Mouse (Mus musculus) ovary, postnatal 10 days (tissue): Measurements from ENCODE around the gene Aes.

ENCODE experiments used
- DNase-seq: peaks from one replicate; pipeline ENCODE4 v3.0.0; 2022; ENCODE audit warnings: low spot score

The Aes gene

GRCm38 (mm10) chr10:81569507-81570237 is 10.4 kb downstream of the Aes start:
- DNase-seq, result no peak

GRCm38 (mm10) chr10:81570238-81570800 is 11.0 kb downstream of the Aes start:
- no peak for DNase-seq

- DNase-seq, result peak; percentile 78
Observed at GRCm38 (mm10) chr10:81570831-81571500, 11.7 kb downstream of the Aes start.

DNA sequence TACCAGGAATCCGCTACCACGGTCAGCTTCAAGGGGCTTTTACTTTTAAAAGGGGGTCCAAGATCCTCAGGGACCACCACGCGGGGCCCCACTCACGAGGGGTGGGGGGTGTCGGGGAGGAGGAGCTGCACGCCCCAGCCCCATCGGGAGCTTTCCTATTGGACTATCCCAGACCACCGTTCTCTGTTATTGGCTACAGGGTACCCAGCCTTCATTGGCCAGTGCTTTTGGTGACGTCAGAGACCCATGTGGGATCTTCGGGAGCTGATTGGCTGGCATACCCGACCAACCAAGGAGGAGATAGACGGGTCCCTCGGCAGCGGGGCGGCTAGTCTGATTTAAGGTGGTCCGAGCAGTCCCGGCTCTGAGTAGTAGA is 12.2 kb downstream of the Aes start:
- DNase-seq, result peak; percentile 99

DNA sequence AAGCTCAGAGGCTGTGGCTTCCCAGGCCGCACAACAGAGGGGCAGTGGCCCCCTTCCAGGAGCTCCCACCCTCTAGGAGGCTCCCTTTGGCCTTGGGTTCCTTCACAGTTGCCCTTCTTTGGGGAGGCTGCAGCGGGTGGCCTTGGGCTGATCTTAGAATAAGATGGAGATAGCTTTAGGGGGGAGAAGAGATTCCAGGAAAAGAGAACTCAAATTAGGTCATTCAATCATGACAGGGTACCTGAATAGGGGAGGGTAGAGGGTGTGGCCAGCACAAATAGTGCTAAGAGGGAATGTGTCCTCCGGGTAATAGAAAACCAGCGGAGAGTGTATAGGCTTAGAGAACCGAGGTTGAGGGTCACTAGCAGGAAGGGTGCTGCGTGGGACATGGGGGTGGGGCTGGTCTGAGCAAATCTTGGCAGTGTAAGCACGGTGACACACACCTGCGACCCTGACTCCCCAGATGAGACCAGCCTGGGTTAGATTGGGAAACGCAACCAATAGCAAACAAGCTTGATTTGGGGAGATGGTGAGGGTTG is 12.9 kb downstream of the Aes start:
- no peak for DNase-seq

GRCm38 (mm10) chr10:81572975-81573374 is 13.7 kb downstream of the Aes start:
- DNase-seq, result no peak

DNA sequence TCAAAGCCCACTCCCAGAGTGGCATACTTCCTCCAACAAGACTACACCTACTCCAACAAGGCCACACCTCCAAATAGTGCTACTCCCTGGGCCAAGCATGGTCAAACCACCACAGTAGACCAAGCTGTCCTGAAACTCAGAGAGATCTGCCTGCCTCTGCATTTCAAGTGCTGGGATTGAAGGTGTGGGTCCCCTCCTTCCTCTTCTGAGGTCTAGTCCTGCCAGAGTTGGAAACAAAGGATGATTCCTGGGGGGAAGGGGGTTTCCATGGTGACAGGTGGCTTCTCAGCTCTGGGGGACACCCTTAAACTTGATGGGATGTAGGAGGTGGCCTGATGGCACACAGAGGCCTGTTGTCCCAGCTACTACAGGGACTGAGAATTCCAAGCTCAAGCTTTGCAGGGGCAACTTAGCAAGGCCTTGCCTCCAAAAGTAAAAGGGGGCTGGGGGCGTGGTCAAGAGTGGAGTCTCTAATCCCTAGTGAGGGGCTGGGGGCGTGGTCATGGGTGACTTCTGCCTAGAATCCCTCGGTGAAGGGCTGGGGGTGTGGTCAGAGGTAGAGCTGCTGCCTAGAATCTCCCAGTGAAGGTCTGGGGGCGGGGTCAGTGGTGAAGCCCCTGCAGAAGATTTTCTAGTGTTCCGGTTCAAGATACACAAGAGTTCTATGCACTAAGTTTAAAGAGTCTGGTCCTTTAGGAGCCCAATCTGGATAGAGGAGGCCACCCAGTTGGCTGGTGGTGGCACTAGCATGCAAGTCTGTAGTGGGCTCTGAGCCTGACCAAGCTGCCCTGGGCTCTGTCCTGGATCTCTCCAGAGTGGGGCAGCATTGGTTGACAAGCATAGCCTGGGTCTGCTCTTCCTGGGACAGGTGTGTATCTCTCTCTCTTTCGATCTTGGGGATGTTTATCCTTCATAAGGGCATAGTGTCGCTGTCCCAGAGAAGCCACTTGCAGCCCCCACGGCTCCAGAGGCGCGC is 15.1 kb downstream of the Aes start, which contains the start of gene Tle2:
Gene Tle2, plus strand, starts transcription at position 481 of the 976 bp plus-strand sequence.
- DNase-seq, result no peak

DNA sequence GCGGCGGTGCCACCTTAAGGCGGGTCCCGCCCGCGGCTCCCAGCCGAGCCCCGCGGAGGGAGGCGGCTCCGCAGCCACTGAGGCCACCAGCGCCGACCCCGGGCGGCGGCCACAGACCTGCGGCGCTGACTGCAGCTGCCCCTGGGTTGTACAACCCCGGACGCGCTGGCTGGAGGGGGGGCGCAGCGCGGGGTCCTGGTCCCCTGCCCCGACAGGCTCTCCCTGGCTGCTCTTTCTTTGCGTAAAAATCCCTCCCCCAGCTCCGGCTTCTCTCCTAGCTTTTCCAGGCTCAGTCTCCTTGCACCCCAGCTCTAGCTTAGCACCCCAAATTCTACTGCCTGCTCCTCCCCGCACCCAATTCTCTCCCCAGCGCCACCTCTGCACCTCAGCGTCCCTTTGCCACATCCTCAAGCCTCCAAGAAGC is 15.9 kb downstream of the Aes start:
- no peak for DNase-seq

- no peak for DNase-seq
Observed at GRCm38 (mm10) chr10:81575695-81576094, 16.4 kb downstream of the Aes start.

DNA sequence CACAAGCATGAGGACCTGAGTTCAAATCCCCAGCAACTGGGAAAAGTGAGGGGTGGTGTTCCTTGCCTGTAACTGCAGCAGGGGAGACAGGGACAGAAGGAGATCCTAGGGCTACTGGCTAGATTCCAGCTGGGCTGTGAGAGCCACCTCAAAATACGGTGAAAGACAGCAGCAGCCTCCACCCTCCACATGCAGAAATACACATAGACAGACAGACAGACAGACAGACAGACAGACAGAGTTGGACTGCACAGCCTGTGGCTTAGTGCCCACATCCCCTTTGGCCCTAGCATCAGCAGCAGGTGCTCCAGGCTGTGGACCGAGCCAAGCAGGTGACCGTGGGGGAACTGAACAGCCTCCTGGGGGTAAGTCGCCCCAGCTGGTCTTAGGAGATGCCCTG is 20.7 kb downstream of the Aes start:
- no peak for DNase-seq

DNA sequence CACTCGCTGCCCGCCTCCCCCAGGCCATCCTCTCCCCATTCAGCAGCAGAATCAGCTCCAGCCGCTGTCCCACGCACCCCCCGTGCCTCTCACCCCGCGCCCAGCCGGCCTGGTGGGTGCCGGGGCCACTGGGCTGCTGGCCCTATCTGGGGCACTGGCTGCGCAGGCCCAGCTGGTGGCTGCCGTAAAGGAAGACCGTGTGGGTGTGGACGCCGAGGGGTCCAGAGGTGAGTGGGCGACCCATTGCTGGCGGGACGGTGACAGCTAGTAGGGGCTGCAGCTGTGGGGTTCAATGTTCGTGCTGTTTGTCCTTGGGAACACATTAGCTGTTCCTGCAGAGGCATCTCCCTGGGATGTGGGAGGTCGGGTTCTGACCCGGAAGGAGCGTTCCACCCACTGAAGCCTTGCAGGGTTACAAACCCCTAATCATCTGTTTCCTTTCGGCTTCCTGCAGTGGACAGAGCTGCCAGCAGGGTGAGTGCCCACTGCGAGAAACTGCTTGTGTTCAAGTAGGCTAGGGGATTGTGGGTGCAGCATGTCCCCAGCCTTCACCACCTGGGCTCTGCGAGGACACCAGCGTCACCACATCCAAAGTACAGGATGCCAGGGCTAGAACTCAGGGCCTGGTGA is 21.3 kb downstream of the Aes start:
- DNase-seq, result no peak

- DNase-seq, result no peak
Observed at GRCm38 (mm10) chr10:81583347-81583746, 24.1 kb downstream of the Aes start.

GRCm38 (mm10) chr10:81588739-81589138 is 29.5 kb downstream of the Aes start:
- DNase-seq, result no peak

GRCm38 (mm10) chr10:81591846-81592245 is 32.6 kb downstream of the Aes start:
- no peak for DNase-seq

- no peak for DNase-seq
Observed at GRCm38 (mm10) chr10:81592631-81593030, 33.3 kb downstream of the Aes start.

DNA sequence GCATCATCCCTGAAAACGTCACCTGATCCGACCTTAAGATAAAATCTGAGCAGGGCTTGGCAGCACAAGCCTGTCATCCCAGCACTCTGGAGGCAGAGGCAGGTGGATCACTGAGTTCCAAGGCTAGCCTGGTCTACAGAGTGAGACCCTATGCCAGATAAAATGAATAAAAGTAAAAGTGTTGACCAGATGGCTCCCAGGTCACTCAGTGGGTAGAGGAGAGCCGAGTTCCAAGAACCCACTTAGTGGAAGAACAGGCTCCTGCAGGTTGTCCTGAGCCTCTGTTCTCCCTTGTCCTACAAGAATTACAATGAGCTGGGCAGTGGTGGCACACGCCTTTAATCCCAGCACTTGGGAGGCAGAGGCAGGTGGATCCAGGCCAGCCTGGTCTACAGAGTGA is 33.9 kb downstream of the Aes start:
- no peak for DNase-seq

DNA sequence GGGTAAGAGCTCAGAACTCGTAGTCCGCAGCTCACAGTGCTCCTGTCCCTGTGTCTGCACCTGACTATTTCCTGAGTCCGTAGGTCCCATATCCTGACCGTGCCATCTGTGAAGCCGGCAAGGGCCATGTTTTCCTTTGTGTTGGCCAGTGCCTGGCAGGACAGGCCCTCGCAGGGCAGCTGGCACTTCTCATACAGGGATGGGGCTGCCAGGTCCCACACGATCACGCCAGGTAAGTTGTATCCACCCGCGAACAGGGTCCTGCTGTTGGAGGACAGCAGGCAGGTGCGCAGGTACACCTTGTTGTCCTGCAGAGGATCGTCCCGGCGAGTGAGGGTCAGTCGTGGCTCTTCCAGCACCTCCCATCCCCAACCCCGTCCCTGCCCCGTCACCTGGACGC is 34.6 kb downstream of the Aes start:
- DNase-seq, result no peak

- DNase-seq, result no peak
Observed at GRCm38 (mm10) chr10:81595599-81595998, 36.3 kb downstream of the Aes start.

DNA sequence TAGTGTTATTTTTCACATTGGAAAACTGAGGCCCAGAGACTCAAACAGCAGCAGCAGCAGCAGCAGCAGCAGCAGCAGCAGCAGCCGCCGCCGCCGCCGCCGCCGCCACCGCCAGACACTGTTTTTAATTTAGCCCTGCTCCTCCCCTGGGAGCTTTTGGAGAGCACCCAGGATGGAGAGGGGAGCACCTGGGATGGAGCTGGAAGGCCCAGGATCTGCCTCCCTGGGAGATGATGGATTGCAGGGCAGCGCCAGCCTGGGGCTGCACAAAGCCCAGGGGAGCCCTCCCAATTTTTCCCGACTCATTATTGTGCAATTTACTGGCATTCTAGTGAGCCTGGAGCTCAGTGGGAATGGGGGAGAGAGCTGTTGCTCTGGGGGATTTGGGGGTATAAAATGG is 37.3 kb downstream of the Aes start:
- DNase-seq, result peak; percentile 35

GRCm38 (mm10) chr10:81597137-81597950 is 38.1 kb downstream of the Aes start:
- no peak for DNase-seq

- no peak for DNase-seq
Observed at GRCm38 (mm10) chr10:81598342-81598741, 39.1 kb downstream of the Aes start.
